8 mouse cellular contexts compared by ENCODE assay signal in genomic region chr8:11555720-11556591, GRCm38 (mm10). TPM values are rescaled to one million over a fixed set of nuclear protein-coding genes. Genes with fewer than 3 reads are reported as not detected.
DNase-seq lines count a peak whose midpoint lies in the region; ATAC-seq lines count a peak whose summit lies in the region.

No protein-coding gene starts in this region.

- WGBS in hindbrain, embryonic 16.5 days: under 1% methylated on average over 60 of the region's 103 CpGs
- under 1% methylated on average over 102 of the region's 103 CpGs for WGBS in macrophage (ENCODE audit: missing documents)

- peak overlapping the region; percentile 71 for H3K4me2 ChIP-seq in hindbrain, embryonic 16.5 days (ENCODE audit: low read length)

- H3K9me3 ChIP-seq in hindbrain, embryonic 16.5 days (ENCODE audit: control insufficient read depth, low read length): no peaks in the 10 kb centered on the region

- no peaks in the 10 kb centered on the region for H3K36me3 ChIP-seq in hindbrain, embryonic 16.5 days (ENCODE audit: control insufficient read depth, insufficient read depth, low read length)
- H3K36me3 ChIP-seq in macrophage (ENCODE audit: inconsistent target): peaks cover 1% of the 10 kb centered on the region; the same call in 1 of the 2 replicates

- H3K27ac ChIP-seq in hindbrain, embryonic 16.5 days (ENCODE audit: low read depth, low read length): peak overlapping the region; percentile 100
- H3K27ac ChIP-seq in macrophage: peak overlapping the region; percentile 81

- no peaks in the 10 kb centered on the region for H3K27me3 ChIP-seq in hindbrain, embryonic 16.5 days (replicated peaks; ENCODE audit: control insufficient read depth, insufficient read depth, low read length)

- peak overlapping the region; percentile 81 for H3K9ac ChIP-seq in hindbrain, embryonic 16.5 days (ENCODE audit: low read depth, low read length)

- peak; percentile 89 for ATAC-seq in hindbrain, embryonic 16.5 days

- H3K79me2 ChIP-seq in macrophage (ENCODE audit: inconsistent target): peaks cover 27% of the 10 kb centered on the region

- H3K4me1 ChIP-seq in hindbrain, embryonic 16.5 days (ENCODE audit: control insufficient read depth, insufficient read depth, low read depth, low read length): peaks cover 22% of the 10 kb centered on the region

- peak overlapping the region; percentile 86 for H3K4me3 ChIP-seq in hindbrain, embryonic 16.5 days (ENCODE audit: low read length)
- peak overlapping the region; percentile 55 for H3K4me3 ChIP-seq in macrophage (ENCODE audit: inconsistent target)

- peak; percentile 99 for DNase-seq in WW6 (ENCODE audit: low read depth, low spot score)
- peak; percentile 96 to 99 for DNase-seq in cerebellum, postnatal 4 days (ENCODE audit: low spot score in 2 of 2)
- peak; percentile 99 for DNase-seq in gastrocnemius, adult 18-20 months (ENCODE audit: low spot score)
- DNase-seq in left cerebral cortex, adult 18-20 months (ENCODE audit: low spot score in 2 of 2): peak; percentile 99
- peak; percentile 100 for DNase-seq in right cerebral cortex, adult 18-20 months
- peak; percentile 96 for DNase-seq in urinary bladder, postnatal 10 days (ENCODE audit: low spot score)

RNA-seq across cellular contexts. Expression of gene Ing1, which starts 0.6 kb away (rescaled TPM):
- 10 to 100 TPM; 11.6 to 14.4 TPM for total RNA-seq in gastrocnemius, adult 18-20 months (2021)
- polyA plus RNA-seq in hindbrain, embryonic 16.5 days (2015; fragmentation: Nextera tagmentation; extraction: Ambion mirVana): 31.3 and 36.3 TPM in 2 replicates
- total RNA-seq in left cerebral cortex, adult 18-20 months (2021): 10 to 100 TPM; 55.5 to 63.1 TPM
- 10 to 100 TPM in 11 of 26 experiments, 1 to 10 TPM in 15; 3.7 to 18.5 (median 9.0) TPM for total RNA-seq in macrophage (2018; cell fraction: chromatin; rRNA removed)
- 10 to 100 TPM; 15.6 to 24.5 (median 20.2) TPM for total RNA-seq in macrophage (2018; cell fraction: cytosol; rRNA removed)
- total RNA-seq in macrophage (2018; cell fraction: nucleus; rRNA removed): 10 to 100 TPM in 22 of 26 experiments, 1 to 10 TPM in 4; 8.1 to 28.2 (median 14.8) TPM
- 20.1 to 29.4 TPM (median 21.5 TPM) in 3 replicates for polyA plus RNA-seq in macrophage (2018)

RNA-seq across cellular contexts. Expression of gene Cars2, which starts 5.4 kb away (rescaled TPM):
- 10 to 100 TPM; 13.6 to 15.4 TPM for total RNA-seq in gastrocnemius, adult 18-20 months (2021)
- 25.2 and 25.5 TPM in 2 replicates for polyA plus RNA-seq in hindbrain, embryonic 16.5 days (2015; fragmentation: Nextera tagmentation; extraction: Ambion mirVana)
- total RNA-seq in left cerebral cortex, adult 18-20 months (2021): 10 to 100 TPM; 19.9 to 21.5 TPM
- total RNA-seq in macrophage (2018; cell fraction: chromatin; rRNA removed): 100 to 1,000 TPM in 14 of 26 experiments, 10 to 100 TPM in 12; 24.0 to 175 (median 109) TPM
- 10 to 100 TPM in 23 of 26 experiments, 1 to 10 TPM in 3; 8.6 to 15.6 (median 12.0) TPM for total RNA-seq in macrophage (2018; cell fraction: cytosol; rRNA removed)
- 100 to 1,000 TPM in 1 of 26 experiments, 10 to 100 TPM in 25; 15.7 to 102 (median 57.4) TPM for total RNA-seq in macrophage (2018; cell fraction: nucleus; rRNA removed)
- polyA plus RNA-seq in macrophage (2018): 9.9 to 20.4 TPM (median 18.1 TPM) in 3 replicates

RNA-seq across cellular contexts. Expression of gene Naxd, which starts 58.6 kb away (rescaled TPM):
- total RNA-seq in gastrocnemius, adult 18-20 months (2021): 10 to 100 TPM; 25.4 to 26.0 TPM
- 133 and 146 TPM in 2 replicates for polyA plus RNA-seq in hindbrain, embryonic 16.5 days (2015; fragmentation: Nextera tagmentation; extraction: Ambion mirVana)
- 10 to 100 TPM; 54.2 to 55.2 TPM for total RNA-seq in left cerebral cortex, adult 18-20 months (2021)
- 100 to 1,000 TPM in 4 of 26 experiments, 10 to 100 TPM in 22; 27.5 to 110 (median 70.6) TPM for total RNA-seq in macrophage (2018; cell fraction: chromatin; rRNA removed)
- total RNA-seq in macrophage (2018; cell fraction: cytosol; rRNA removed): 10 to 100 TPM; 24.7 to 46.5 (median 36.7) TPM
- total RNA-seq in macrophage (2018; cell fraction: nucleus; rRNA removed): 10 to 100 TPM; 25.5 to 74.3 (median 54.0) TPM
- polyA plus RNA-seq in macrophage (2018): 30.7 to 40.1 TPM (median 32.9 TPM) in 3 replicates

Comparison
In these comparisons a context has a peak if more than half of its experiments do, and no peak if none do; other contexts are left out.
1. Peak in every context shown above with its lines: DNase-seq, ATAC-seq, H3K4me3 ChIP-seq and H3K27ac ChIP-seq.